Mouse (Mus musculus): Measurements from ENCODE around the gene Lenep.

DNA sequence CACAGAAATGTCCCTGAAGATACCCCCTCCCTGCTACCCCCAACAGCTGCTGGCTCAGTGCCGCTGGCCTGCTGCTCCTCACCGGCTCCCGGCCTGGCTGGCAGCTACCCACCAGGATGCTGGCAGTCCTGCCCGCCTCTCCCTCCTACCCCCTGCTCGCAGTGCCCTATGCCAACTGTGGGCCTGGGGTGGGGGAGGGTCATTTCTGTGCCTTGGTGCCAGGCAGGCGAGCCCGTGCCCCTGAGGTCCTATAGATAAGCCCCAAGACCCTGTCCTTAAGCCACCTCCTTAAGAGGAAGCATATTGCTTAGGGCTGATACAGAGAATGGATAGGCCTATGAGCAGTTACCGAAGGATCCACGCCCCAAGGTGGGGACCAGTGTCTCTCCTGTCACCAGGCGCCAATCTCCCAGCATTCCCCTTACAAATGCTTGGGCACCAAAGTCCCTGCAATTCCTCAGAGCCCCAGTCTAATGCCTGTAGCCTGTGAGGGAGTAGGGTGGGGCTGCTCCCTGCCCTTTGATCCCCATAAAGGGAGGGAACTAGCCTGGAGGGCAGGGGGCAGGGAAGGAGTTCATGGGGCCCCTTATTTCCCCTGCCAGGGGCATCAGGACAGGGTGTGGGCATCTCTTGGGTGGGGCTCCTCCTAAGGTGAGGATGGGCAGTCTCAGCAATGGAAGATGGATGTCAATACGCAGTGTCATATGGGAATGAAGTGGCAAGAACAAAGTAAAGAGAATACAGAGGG lies 14.3 kb downstream of the Lenep start:
- TF ChIP-seq MAX (IDR thresholded peaks at IDR 0.05; ENCODE audit: low read length) (no peak), ZKSCAN1 (IDR thresholded peaks at IDR 0.05; ENCODE audit: borderline replicate concordance, low read depth, low read length) (no peak)
